Mouse (Mus musculus) lung, postnatal 0 days (tissue): Measurements from ENCODE around the gene Arpc3. TPM values are rescaled to one million over a fixed set of nuclear protein-coding genes. Genes with fewer than 3 reads are reported as not detected.
A peak's percentile ranks its signal among the peaks of the same experiment; 100 is the strongest.

Source experiments
- ATAC-seq: fragments of 200-750 bp; cut with Nextera tagmentation; 2 replicates; pipeline ENCODE4 v1.8.0; 2017; ENCODE audit warnings: moderate library complexity
- DNase-seq: peaks from one replicate; pipeline ENCODE4 v3.0.0-alpha.2; 2016; ENCODE audit warnings: low spot score
- H3K27ac ChIP-seq: fragments of 300-500 bp; sonication (generic); 2 replicates; pipeline ENCODE4 v1.5.1; 2014; ENCODE audit warnings: antibody characterized with exemption, mild to moderate bottlenecking, low read length, mixed read lengths
- H3K27me3 ChIP-seq: fragments of 300-500 bp; sonication (generic); replicated peaks from 2 replicates; pipeline ENCODE4 v1.6.1; 2014; ENCODE audit warnings: low read length, mixed read lengths; ENCODE audit not compliant: insufficient read depth
- H3K36me3 ChIP-seq: fragments of 300-500 bp; sonication (generic); 2 replicates; pipeline ENCODE4 v1.6.1; 2014; ENCODE audit warnings: low read length, mixed read lengths; ENCODE audit not compliant: insufficient read depth
- H3K4me1 ChIP-seq: fragments of 300-500 bp; sonication (generic); 2 replicates; pipeline ENCODE4 v1.6.1; 2014; ENCODE audit warnings: antibody characterized with exemption, low read depth, low read length, mixed read lengths; ENCODE audit not compliant: insufficient read depth
- H3K4me2 ChIP-seq: fragments of 300-500 bp; sonication (generic); replicated peaks from 2 replicates; pipeline ENCODE4 v1.6.1; 2014; ENCODE audit warnings: low read depth, mild to moderate bottlenecking, low read length, moderate library complexity, mixed read lengths
- H3K4me3 ChIP-seq: fragments of 300-500 bp; sonication (generic); 2 replicates; pipeline ENCODE4 v1.5.1; 2014; ENCODE audit warnings: low read depth, low read length
- H3K9ac ChIP-seq: fragments of 300-500 bp; sonication (generic); replicated peaks from 2 replicates; pipeline ENCODE4 v1.6.1; 2014; ENCODE audit warnings: low read depth, mild to moderate bottlenecking
- H3K9me3 ChIP-seq: fragments of 300-500 bp; sonication (generic); 2 replicates; pipeline ENCODE4 v1.6.1; 2016; ENCODE audit warnings: low read length, mixed read lengths
- CTCF ChIP-seq: IDR thresholded peaks from 2 replicates; pipeline ENCODE4 v1.5.1; 2016; ENCODE audit warnings: antibody characterized with exemption, mild to moderate bottlenecking
- EP300 ChIP-seq: IDR thresholded peaks from 2 replicates; pipeline ENCODE4 v1.6.1; 2016; ENCODE audit warnings: antibody characterized with exemption, mild to moderate bottlenecking, control low read depth
- WGBS: fragments of 180-500 bp; shearing (Covaris S2); extraction: QIAGEN DNeasy Blood & Tissue Kit; methylation state at CpG from one replicate; pipeline ENCODE4 v1.1.7; 2014; 5-methylcytosine and 5-hydroxymethylcytosine counted together
- polyA plus RNA-seq: library from polyadenylated mRNA; unstranded; fragments of >200 nt; fragmentation: Nextera tagmentation; extraction: Ambion mirVana; gene quantifications from 2 replicates; pipeline ENCODE4 v1.2.1, GENCODE M21; 2015

Arpc3 gene
- polyA plus RNA-seq, 1 experiment from 2014 or later: 169 TPM

DNA sequence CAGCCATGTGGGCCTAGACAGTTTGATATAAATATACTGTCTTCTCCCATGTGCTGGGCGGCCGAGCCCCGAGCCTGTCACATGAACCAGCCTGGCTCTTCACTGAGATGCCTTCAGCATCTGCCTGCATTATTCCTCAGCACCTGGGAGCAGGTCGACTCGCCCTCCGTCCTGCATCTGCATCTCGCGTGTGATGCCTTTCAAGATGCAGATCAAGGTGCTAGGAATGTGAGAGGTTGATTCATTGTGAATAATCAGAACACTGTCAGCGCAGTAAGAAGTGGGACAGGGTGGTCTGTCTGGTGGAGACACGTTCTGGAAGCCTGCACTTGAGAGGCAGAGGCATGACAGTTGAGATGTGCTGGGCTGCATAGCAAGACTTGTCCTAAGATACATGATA lies 52.8 kb downstream of the Arpc3 start:
- Histone ChIP-seq H3K4me3 (no peak overlapping the region), H3K9ac (no peak overlapping the region), H3K36me3 (peaks cover 41% of the 10 kb centered on the region), H3K9me3 (no peaks in the 10 kb centered on the region), H3K4me1 (no peaks in the 10 kb centered on the region), H3K27ac (no peak overlapping the region), H3K27me3 (no peaks in the 10 kb centered on the region), H3K4me2 (no peak overlapping the region)
- no peak for TF ChIP-seq EP300
- TF ChIP-seq CTCF: no peak
- DNase-seq (no peak), ATAC-seq (no peak)
- 93% methylated on average over 10 of the region's 10 CpGs for WGBS

GRCm38 (mm10) chr5:122445051-122445610 lies 53.5 kb downstream of the Arpc3 start:
- WGBS: 91% methylated on average over 11 of the region's 11 CpGs
- no peak for ATAC-seq
- H3K9ac ChIP-seq: no peak overlapping the region
- no peak for DNase-seq
- H3K4me3 ChIP-seq: no peak overlapping the region
- H3K4me2 ChIP-seq: no peak overlapping the region
- no peaks in the 10 kb centered on the region for H3K9me3 ChIP-seq
- H3K27ac ChIP-seq: no peak overlapping the region
- no peak for TF ChIP-seq EP300
- H3K27me3 ChIP-seq: no peaks in the 10 kb centered on the region
- no peaks in the 10 kb centered on the region for H3K4me1 ChIP-seq
- H3K36me3 ChIP-seq: peaks cover 35% of the 10 kb centered on the region

DNA sequence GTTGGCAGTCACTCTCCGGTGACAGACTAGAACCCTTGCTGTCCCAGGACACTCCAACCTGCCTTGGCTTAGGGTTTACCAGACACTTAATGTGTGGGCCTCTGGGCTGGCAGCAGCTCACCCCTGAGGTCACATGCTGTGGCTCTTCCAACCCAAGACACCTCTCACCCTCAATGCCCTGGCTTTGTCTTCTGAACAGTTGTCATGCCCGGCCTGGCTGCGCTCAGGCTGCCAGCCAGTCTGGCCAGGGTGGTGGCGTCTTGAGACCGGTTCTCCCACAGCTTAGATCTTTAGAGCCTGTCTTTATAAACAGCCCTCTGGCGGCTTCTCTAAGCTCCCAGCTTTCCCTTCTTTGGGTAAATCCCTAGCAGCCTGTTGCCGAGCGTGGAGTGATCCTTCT lies 56.2 kb downstream of the Arpc3 start:
- no peaks in the 10 kb centered on the region for H3K27me3 ChIP-seq
- 83% methylated on average over 8 of the region's 8 CpGs for WGBS
- H3K4me2 ChIP-seq: no peak overlapping the region
- H3K4me1 ChIP-seq: no peaks in the 10 kb centered on the region
- ATAC-seq: peak; percentile 49
- TF ChIP-seq CTCF (no peak), EP300 (no peak)
- no peak overlapping the region for H3K27ac ChIP-seq
- H3K9ac ChIP-seq: no peak overlapping the region
- DNase-seq: no peak
- H3K9me3 ChIP-seq: no peaks in the 10 kb centered on the region
- H3K36me3 ChIP-seq: peaks cover 22% of the 10 kb centered on the region; the same call in 1 of the 2 replicates
- no peak overlapping the region for H3K4me3 ChIP-seq

- DNase-seq: no peak
- H3K4me1 ChIP-seq: no peaks in the 10 kb centered on the region
- no peak overlapping the region for H3K9ac ChIP-seq
- TF ChIP-seq EP300 (no peak), CTCF (0 out of 2 replicates have a peak, but pooled peaks have one; percentile 4)
- no peak overlapping the region for H3K27ac ChIP-seq
- WGBS: 76% methylated on average over 5 of the region's 5 CpGs
- no peak overlapping the region for H3K4me2 ChIP-seq
- no peak overlapping the region for H3K4me3 ChIP-seq
- no peak for ATAC-seq
- H3K27me3 ChIP-seq: no peaks in the 10 kb centered on the region
- H3K9me3 ChIP-seq: no peaks in the 10 kb centered on the region
- H3K36me3 ChIP-seq: peaks cover 23% of the 10 kb centered on the region; the same call in 1 of the 2 replicates
Measured at GRCm38 (mm10) chr5:122448869-122449268, 57.2 kb downstream of the Arpc3 start.

DNA sequence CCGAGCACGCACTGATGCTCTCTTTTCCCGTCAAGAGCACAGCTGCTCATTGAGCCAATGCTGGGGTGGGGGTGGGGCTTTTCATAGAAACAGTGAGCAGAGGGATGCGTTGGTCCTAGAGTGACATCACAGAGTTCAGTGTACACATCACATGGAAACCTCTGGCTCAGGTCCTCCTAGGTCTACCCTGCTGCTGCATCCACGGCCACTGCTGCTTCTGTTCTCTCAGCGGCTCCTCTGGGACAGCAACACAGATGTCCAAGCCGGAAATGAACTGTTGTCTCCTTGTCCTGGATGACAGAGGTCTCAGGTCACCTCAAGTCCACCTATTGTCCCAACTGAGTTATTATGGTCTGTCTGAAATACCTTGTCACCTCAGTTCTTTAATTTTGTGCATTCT lies 58.3 kb downstream of the Arpc3 start:
- WGBS: 62% methylated on average over 7 of the region's 7 CpGs
- H3K36me3 ChIP-seq: peaks cover 22% of the 10 kb centered on the region; the same call in 1 of the 2 replicates
- no peak for DNase-seq

DNA sequence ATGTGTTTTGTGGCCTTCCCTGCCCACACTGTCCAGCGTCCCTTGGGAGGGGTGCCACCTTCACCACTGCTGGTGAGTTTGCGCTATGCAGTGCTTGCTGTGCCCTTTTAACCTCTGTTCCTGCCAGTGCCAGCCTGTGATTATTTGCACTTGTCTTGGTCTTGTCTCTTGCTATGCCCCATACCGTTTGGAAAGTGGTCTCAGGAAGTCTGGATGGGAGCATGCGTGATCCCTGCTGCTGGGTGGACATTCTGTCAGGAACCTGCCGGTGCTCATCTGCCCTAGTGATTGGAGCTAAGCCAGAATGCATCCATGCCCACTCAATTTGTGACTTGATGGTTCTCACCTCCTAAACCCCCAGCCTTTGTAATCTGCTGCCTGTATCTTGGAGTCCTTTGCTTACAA lies 59.2 kb downstream of the Arpc3 start:
- no peaks in the 10 kb centered on the region for H3K27me3 ChIP-seq
- no peak overlapping the region for H3K27ac ChIP-seq
- H3K9me3 ChIP-seq: no peaks in the 10 kb centered on the region
- ATAC-seq (no peak), DNase-seq (no peak)
- no peak overlapping the region for H3K4me3 ChIP-seq
- no peak overlapping the region for H3K9ac ChIP-seq
- no peaks in the 10 kb centered on the region for H3K4me1 ChIP-seq
- TF ChIP-seq CTCF: no peak
- no peak for TF ChIP-seq EP300
- 38% methylated on average over 5 of the region's 5 CpGs for WGBS
- no peak overlapping the region for H3K4me2 ChIP-seq
- peaks cover 31% of the 10 kb centered on the region; the same call in 1 of the 2 replicates for H3K36me3 ChIP-seq

More for the DNA sequence above, 58.3 kb downstream of the Arpc3 start:
- no peak overlapping the region for H3K27ac ChIP-seq
- no peak for ATAC-seq
- H3K4me1 ChIP-seq: no peaks in the 10 kb centered on the region
- H3K4me3 ChIP-seq: no peak overlapping the region
- H3K9me3 ChIP-seq: no peaks in the 10 kb centered on the region
- TF ChIP-seq EP300: no peak
- TF ChIP-seq CTCF: no peak
- no peak overlapping the region for H3K4me2 ChIP-seq
- H3K27me3 ChIP-seq: no peaks in the 10 kb centered on the region
- no peak overlapping the region for H3K9ac ChIP-seq

GRCm38 (mm10) chr5:122451324-122451723 lies 59.6 kb downstream of the Arpc3 start:
- no peak for TF ChIP-seq EP300
- no peak for TF ChIP-seq CTCF
- no peaks in the 10 kb centered on the region for H3K9me3 ChIP-seq
- no peak for DNase-seq
- ATAC-seq: no peak
- H3K4me3 ChIP-seq: no peak overlapping the region
- 85% methylated on average over 5 of the region's 5 CpGs for WGBS
- no peaks in the 10 kb centered on the region for H3K4me1 ChIP-seq
- H3K4me2 ChIP-seq: no peak overlapping the region
- H3K36me3 ChIP-seq: peaks cover 35% of the 10 kb centered on the region
- no peak overlapping the region for H3K9ac ChIP-seq
- no peak overlapping the region for H3K27ac ChIP-seq
- H3K27me3 ChIP-seq: no peaks in the 10 kb centered on the region
